20 mouse cellular contexts compared by ENCODE assay signal in the genomic region with DNA sequence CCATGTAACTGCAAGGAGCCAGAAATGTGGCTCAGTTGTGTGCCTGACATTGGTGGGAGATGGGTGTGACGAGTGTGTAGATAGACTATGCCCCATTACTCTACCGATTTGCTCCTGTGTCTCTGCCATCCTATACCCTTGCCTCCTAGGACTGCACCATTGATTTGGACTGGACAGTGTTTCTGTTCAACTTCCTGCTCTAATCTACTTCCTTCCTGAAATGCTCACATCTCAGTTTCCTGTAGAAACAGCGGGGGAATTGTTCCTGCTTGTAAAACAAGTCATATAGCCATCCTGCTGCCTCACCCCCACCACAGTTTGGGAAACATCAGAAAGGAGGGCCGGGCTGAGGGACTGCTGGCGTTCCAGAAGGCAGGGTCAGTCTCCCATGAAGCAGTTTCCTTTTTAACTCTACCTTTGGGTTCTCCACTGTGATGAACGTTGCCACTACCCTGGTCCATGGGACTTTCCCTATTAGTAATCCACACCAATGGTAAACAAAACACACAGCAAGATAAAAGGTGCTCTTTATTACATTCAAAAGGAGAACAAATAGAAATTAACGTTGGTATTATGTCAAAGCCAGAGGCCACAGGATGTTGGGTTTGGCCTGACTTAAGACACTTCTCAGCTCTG. TPM values are rescaled to one million over a fixed set of nuclear protein-coding genes. Genes with fewer than 3 reads are reported as not detected.
DNase-seq lines count a peak whose midpoint lies in the region; ATAC-seq and TF ChIP-seq lines count a peak whose summit lies in the region.
"Had no signal": no experiment of that assay in that cellular context is flagged by ENCODE, and none has a peak within 500 bp of the region (broad histone marks: within the 10 kb centered on the region; RNA-seq: fewer than 3 reads in every experiment).

No protein-coding gene starts in this region.

- H3K9me3 ChIP-seq in liver, postnatal 0 days (ENCODE audit: low read length), result no peaks in the 10 kb centered on the region
- H3K9me3 ChIP-seq: heart, embryonic 13.5 days; hindbrain, embryonic 13.5 days; midbrain, embryonic 13.5 days had no signal

- H3K4me1 ChIP-seq in liver, postnatal 0 days (ENCODE audit: insufficient read depth), result peaks cover 9% of the 10 kb centered on the region
- H3K4me1 ChIP-seq: hindbrain, embryonic 13.5 days; midbrain, embryonic 13.5 days had no signal

- no peak overlapping the region for H3K9ac ChIP-seq in liver, postnatal 0 days (replicated peaks)
- H3K9ac ChIP-seq: heart, embryonic 13.5 days; hindbrain, embryonic 13.5 days; liver, embryonic 14.5 days; midbrain, embryonic 13.5 days had no signal

- H3K27ac ChIP-seq in liver, postnatal 0 days (ENCODE audit: low read depth), result no peak overlapping the region
- H3K27ac ChIP-seq: gastrocnemius, adult 2 months; heart, embryonic 13.5 days; hindbrain, embryonic 13.5 days; liver, embryonic 14.5 days; midbrain, embryonic 13.5 days had no signal

- no peak overlapping the region for H3K4me3 ChIP-seq in liver, postnatal 0 days (ENCODE audit: low read depth, low read length)
- H3K4me3 ChIP-seq: erythroblast, embryonic 14.5 days; gastrocnemius, adult 2 months; heart, embryonic 13.5 days; hindbrain, embryonic 13.5 days; midbrain, embryonic 13.5 days had no signal

- 32% methylated on average over 7 of the region's 7 CpGs for WGBS in liver, postnatal 0 days (ENCODE audit: insufficient replicate concordance)

- H3K27me3 ChIP-seq in liver, postnatal 0 days (ENCODE audit: insufficient read depth, low read length), result no peaks in the 10 kb centered on the region
- H3K27me3 ChIP-seq: heart, embryonic 13.5 days; hindbrain, embryonic 13.5 days; midbrain, embryonic 13.5 days; Patski had no signal

- no peak for TF ChIP-seq EP300 in liver, postnatal 0 days (IDR thresholded peaks at IDR 0.05; ENCODE audit: low read depth)

- H3K4me2 ChIP-seq in liver, postnatal 0 days (ENCODE audit: low read depth, low read length), result peak overlapping the region; percentile 28; the same call in 1 of the 2 replicates
- H3K4me2 ChIP-seq: heart, embryonic 13.5 days; hindbrain, embryonic 13.5 days; midbrain, embryonic 13.5 days had no signal

- DNase-seq in liver, postnatal 0 days, result no peak
- DNase-seq in liver, result no peak
- DNase-seq in cerebellum, postnatal 25 days, result no peak
- no peak for DNase-seq in cerebellum, postnatal 10 days
- DNase-seq: cerebellum, adult 11-12 months; gastrocnemius, adult 2 months; kidney, adult 9 months; layer of hippocampus, adult 9-11 months; spleen, adult 18-20 months; thymus, adult 18-20 months had no signal

- ATAC-seq in liver, postnatal 0 days, result no peak
- peak; percentile 74 for ATAC-seq in CD4-positive, CD25-positive, alpha-beta regulatory T cell, adult 4 months
- peak; percentile 63 for ATAC-seq in granulocyte monocyte progenitor cell, adult 5-6 weeks (replicated peaks; ENCODE audit: poor library complexity, severe bottlenecking)
- peak; percentile 30; the same call in 1 of the 2 replicates for ATAC-seq in neutrophil, adult 5-6 weeks (ENCODE audit: extremely low read depth, insufficient number of reproducible peaks, low FRiP score, poor library complexity, severe bottlenecking)
- ATAC-seq: forebrain, embryonic 16.5 days; midbrain, embryonic 13.5 days; Patski had no signal

- TF ChIP-seq CTCF in liver, postnatal 0 days (IDR thresholded peaks at IDR 0.05; ENCODE audit: low read depth), result no peak

- H3K36me3 ChIP-seq in liver, postnatal 0 days (replicated peaks; ENCODE audit: insufficient read depth, low read length), result no peaks in the 10 kb centered on the region
- H3K36me3 ChIP-seq: heart, embryonic 13.5 days; hindbrain, embryonic 13.5 days; midbrain, embryonic 13.5 days had no signal

RNA-seq across cellular contexts. Expression of a gene that starts 27.4 kb away (rescaled TPM):
- polyA plus RNA-seq in liver, postnatal 0 days (2015; fragmentation: Nextera tagmentation; extraction: Ambion mirVana), result 4.6 and 5.1 TPM in 2 replicates
- polyA plus RNA-seq in CD4-positive, CD25-positive, alpha-beta regulatory T cell, adult 4 months (2017; shearing (Covaris generic)), result 10 to 100 TPM in 1 of 2 experiments, 1 to 10 TPM in 1; 7.7 to 10.2 TPM
- 8.3 and 15.5 TPM in 2 replicates for total RNA-seq in granulocyte monocyte progenitor cell, adult 5-6 weeks (2014; fragmentation: Nextera tagmentation)
- total RNA-seq in granulocyte monocyte progenitor cell, adult 5-6 weeks (2017), result 9.7 and 10.4 TPM in 2 replicates
- 29.2 and 31.7 TPM in 2 replicates for total RNA-seq in neutrophil, adult 5-6 weeks (2017)
